In genomic region chr4:47473586-47473967, GRCm38 (mm10) we compare ENCODE assay signal across 8 mouse cellular contexts. TPM values are rescaled to one million over a fixed set of nuclear protein-coding genes. Genes with fewer than 3 reads are reported as not detected.
DNase-seq lines count a peak whose midpoint lies in the region; ATAC-seq lines count a peak whose summit lies in the region.

No protein-coding gene starts in this region.

- H3K4me2 ChIP-seq in kidney, embryonic 14.5 days (replicated peaks; ENCODE audit: low read depth, low read length): peak overlapping the region; percentile 56
- peak overlapping the region; percentile 85 for H3K4me2 ChIP-seq in hindbrain, embryonic 13.5 days

- H3K9ac ChIP-seq in kidney, embryonic 14.5 days (ENCODE audit: low read depth, low read length): peak overlapping the region; percentile 67
- H3K9ac ChIP-seq in hindbrain, embryonic 13.5 days: peak overlapping the region; percentile 91

- no peaks in the 10 kb centered on the region for H3K27me3 ChIP-seq in kidney, embryonic 14.5 days (ENCODE audit: control insufficient read depth, insufficient read depth, low read length)
- no peaks in the 10 kb centered on the region for H3K27me3 ChIP-seq in hindbrain, embryonic 13.5 days

- H3K36me3 ChIP-seq in kidney, embryonic 14.5 days (ENCODE audit: control insufficient read depth, insufficient read depth, low read length): peaks cover 63% of the 10 kb centered on the region
- peaks cover 62% of the 10 kb centered on the region for H3K36me3 ChIP-seq in hindbrain, embryonic 13.5 days

- H3K4me1 ChIP-seq in kidney, embryonic 14.5 days (ENCODE audit: control insufficient read depth, insufficient read depth, low read length): peaks cover 14% of the 10 kb centered on the region
- H3K4me1 ChIP-seq in hindbrain, embryonic 13.5 days (replicated peaks): peaks cover 38% of the 10 kb centered on the region

- peak overlapping the region; percentile 63 for H3K4me3 ChIP-seq in kidney, embryonic 14.5 days (ENCODE audit: low read length)
- H3K4me3 ChIP-seq in hindbrain, embryonic 13.5 days: peak overlapping the region; percentile 65

- WGBS in kidney, embryonic 14.5 days: 6% methylated on average over 8 of the region's 14 CpGs
- WGBS in hindbrain, embryonic 13.5 days: 1% methylated on average over 7 of the region's 14 CpGs

- no peaks in the 10 kb centered on the region for H3K9me3 ChIP-seq in kidney, embryonic 14.5 days (ENCODE audit: control insufficient read depth, low read length)
- H3K9me3 ChIP-seq in hindbrain, embryonic 13.5 days: peaks cover 4% of the 10 kb centered on the region; the same call in 1 of the 2 replicates

- DNase-seq in kidney, postnatal 14 days: no peak
- peak; percentile 16 for DNase-seq in c-Kit-positive CD71-negative TER-119-negative erythroid progenitor cells, embryonic 14.5 days (ENCODE audit: low read depth)
- DNase-seq in lung, postnatal 25 days (ENCODE audit: low spot score): peak; percentile 5
- DNase-seq in layer of hippocampus, adult 9-11 months: no peak
- no peak for DNase-seq in adrenal gland, adult 8-10 months

- peak overlapping the region; percentile 85; the same call in 1 of the 2 replicates for H3K27ac ChIP-seq in kidney, embryonic 14.5 days (ENCODE audit: low read depth, low read length)
- peak overlapping the region; percentile 97 for H3K27ac ChIP-seq in hindbrain, embryonic 13.5 days

- no peak for ATAC-seq in kidney, embryonic 14.5 days (ENCODE audit: low FRiP score, low TSS enrichment)
- peak; percentile 11 for ATAC-seq in hindbrain, embryonic 13.5 days (ENCODE audit: low FRiP score)
- no peak for ATAC-seq in activated CD4-positive, CD25-positive, alpha-beta regulatory T cell, adult 4 months

RNA-seq across cellular contexts. Expression of gene Alg2, which starts 0.6 kb away (rescaled TPM):
- polyA plus RNA-seq in kidney, embryonic 14.5 days (2014; fragmentation: Nextera tagmentation; extraction: Ambion mirVana): 44.6 and 74.7 TPM in 2 replicates
- 299 and 310 TPM in 2 replicates for polyA plus RNA-seq in hindbrain, embryonic 13.5 days (2015; fragmentation: Nextera tagmentation; extraction: Ambion mirVana)
- total RNA-seq in adrenal gland, adult 8-10 months (2022): 100 to 1,000 TPM; 173 to 205 (median 178) TPM
- polyA plus RNA-seq in activated CD4-positive, CD25-positive, alpha-beta regulatory T cell, adult 4 months (2017; shearing (Covaris generic)): 1 to 10 TPM; 6.4 to 9.8 TPM

RNA-seq across cellular contexts. Expression of gene Sec61b, which starts 0.9 kb away (rescaled TPM):
- 412 and 566 TPM in 2 replicates for polyA plus RNA-seq in kidney, embryonic 14.5 days (2014; fragmentation: Nextera tagmentation; extraction: Ambion mirVana)
- polyA plus RNA-seq in hindbrain, embryonic 13.5 days (2015; fragmentation: Nextera tagmentation; extraction: Ambion mirVana): 296 and 305 TPM in 2 replicates
- total RNA-seq in adrenal gland, adult 8-10 months (2022): 100 to 1,000 TPM; 241 to 307 (median 254) TPM
- 100 to 1,000 TPM; 366 to 372 TPM for polyA plus RNA-seq in activated CD4-positive, CD25-positive, alpha-beta regulatory T cell, adult 4 months (2017; shearing (Covaris generic))

Comparison
In these comparisons a context has a peak if more than half of its experiments do, and no peak if none do; other contexts are left out.
1. DNase-seq: peak in c-Kit-positive CD71-negative TER-119-negative erythroid progenitor cells, embryonic 14.5 days (single experiment) and lung, postnatal 25 days (single experiment); none in kidney, postnatal 14 days (single experiment), layer of hippocampus, adult 9-11 months (single experiment) and adrenal gland, adult 8-10 months (single experiment).